Mouse (Mus musculus) ES-Bruce4 (cell line): ENCODE results near the gene Ipo7. TPM values are rescaled to one million over a fixed set of nuclear protein-coding genes. Genes with fewer than 3 reads are reported as not detected.
A peak's percentile ranks its signal among the peaks of the same experiment; 100 is the strongest.

Source experiments
- H3K27ac ChIP-seq: 2 replicates; pipeline ENCODE4 v1.5.1; 2012; ENCODE audit warnings: low read length, inconsistent platforms; ENCODE audit not compliant: insufficient read depth
- H3K27me3 ChIP-seq: 2 replicates; pipeline ENCODE4 v1.6.1; 2012; ENCODE audit warnings: mild to moderate bottlenecking, low read length, inconsistent platforms; ENCODE audit not compliant: control insufficient read depth, poor library complexity, insufficient read depth, severe bottlenecking
- H3K36me3 ChIP-seq: 2 replicates; pipeline ENCODE4 v1.6.1; 2012; ENCODE audit warnings: inconsistent platforms, mild to moderate bottlenecking, low read length, moderate library complexity; ENCODE audit not compliant: control insufficient read depth, poor library complexity, insufficient read depth, severe bottlenecking
- H3K4me1 ChIP-seq: one replicate; pipeline ENCODE4 v1.8.1; 2011; ENCODE audit warnings: low read length; ENCODE audit not compliant: control insufficient read depth, insufficient read depth
- H3K4me3 ChIP-seq: 2 replicates; pipeline ENCODE4 v1.5.1; 2011; ENCODE audit warnings: low read depth, mild to moderate bottlenecking, low read length
- H3K9ac ChIP-seq: 2 replicates; pipeline ENCODE4 v1.6.1; 2012; ENCODE audit warnings: low read depth, mild to moderate bottlenecking, inconsistent platforms; ENCODE audit not compliant: poor library complexity, severe bottlenecking
- H3K9me3 ChIP-seq: replicated peaks from 2 replicates; pipeline ENCODE4 v1.6.1; 2012; ENCODE audit warnings: mild to moderate bottlenecking, low read length, inconsistent platforms; ENCODE audit not compliant: control insufficient read depth, poor library complexity, insufficient read depth, severe bottlenecking
- CTCF ChIP-seq: IDR thresholded peaks from one replicate; pipeline ENCODE4 v1.8.1; 2011; ENCODE audit warnings: low read depth, low read length
- EP300 ChIP-seq: IDR thresholded peaks from 2 replicates; pipeline ENCODE4 v1.6.1; 2011; ENCODE audit warnings: low read depth, low read length; ENCODE audit not compliant: insufficient read depth
- POLR2A ChIP-seq: IDR thresholded peaks from one replicate; pipeline ENCODE4 v1.8.1; 2011; ENCODE audit warnings: low read length; ENCODE audit not compliant: insufficient read depth
- polyA plus RNA-seq: library from polyadenylated mRNA; stranded (reverse); fragments of >200 nt; gene quantifications from 2 replicates; pipeline ENCODE4 v1.2.4, GENCODE M21; 2011; ENCODE audit warnings: low read depth; ENCODE audit not compliant: missing spikeins, insufficient read depth, insufficient read length

Ipo7 gene
- polyA plus RNA-seq, 1 experiment, result 281 TPM

DNA sequence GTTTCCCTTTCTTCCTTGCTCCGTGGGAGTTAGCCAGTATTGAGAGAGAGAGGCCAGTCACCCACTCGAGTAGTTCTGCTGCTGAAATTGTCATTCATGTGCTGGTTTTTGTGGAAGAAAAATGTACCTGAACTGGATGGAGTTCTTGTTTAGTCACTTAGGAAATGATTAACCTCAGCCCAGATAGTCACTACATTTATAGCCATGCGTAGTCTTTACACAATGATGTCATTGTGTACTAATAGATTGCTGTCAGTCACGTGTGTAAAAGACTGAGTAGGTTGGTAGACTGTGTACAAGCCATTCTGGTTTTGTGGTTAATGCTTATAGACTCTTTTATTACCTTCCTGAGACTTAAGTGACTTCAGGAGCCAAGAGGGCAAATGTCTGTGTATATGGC lies 69.8 kb downstream of the Ipo7 start:
- peaks cover 40% of the 10 kb centered on the region for H3K36me3 ChIP-seq
- no peaks in the 10 kb centered on the region for H3K4me1 ChIP-seq
- no peak overlapping the region for H3K4me3 ChIP-seq
- H3K9ac ChIP-seq, result no peak overlapping the region
- H3K9me3 ChIP-seq, result no peaks in the 10 kb centered on the region
- no peaks in the 10 kb centered on the region for H3K27me3 ChIP-seq
- TF ChIP-seq POLR2A, result no peak
- H3K27ac ChIP-seq, result no peak overlapping the region

DNA sequence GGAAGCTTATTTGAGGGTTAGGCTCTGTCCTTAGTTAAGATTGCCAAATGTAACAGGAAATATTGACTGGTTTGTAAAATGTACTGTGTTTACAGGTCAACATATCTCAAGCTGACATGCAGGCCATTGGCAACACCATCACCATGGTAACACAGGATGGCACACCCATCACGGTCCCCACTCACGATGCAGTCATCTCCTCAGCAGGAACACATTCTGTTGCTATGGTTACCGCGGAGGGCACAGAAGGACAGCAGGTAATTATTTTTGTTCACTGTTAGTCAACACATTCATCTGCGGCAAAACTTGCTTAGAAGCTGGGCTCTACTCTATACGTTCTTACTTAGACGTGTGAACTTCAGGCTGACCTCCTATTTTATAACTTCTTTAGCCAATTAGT lies 73.6 kb downstream of the Ipo7 start:
- Histone ChIP-seq H3K27ac (no peak overlapping the region), H3K4me1 (no peaks in the 10 kb centered on the region), H3K9ac (no peak overlapping the region), H3K27me3 (no peaks in the 10 kb centered on the region), H3K9me3 (no peaks in the 10 kb centered on the region), H3K4me3 (no peak overlapping the region), H3K36me3 (peaks cover 48% of the 10 kb centered on the region)
- no peak for TF ChIP-seq CTCF
- no peak for TF ChIP-seq POLR2A
- TF ChIP-seq EP300, result no peak

DNA sequence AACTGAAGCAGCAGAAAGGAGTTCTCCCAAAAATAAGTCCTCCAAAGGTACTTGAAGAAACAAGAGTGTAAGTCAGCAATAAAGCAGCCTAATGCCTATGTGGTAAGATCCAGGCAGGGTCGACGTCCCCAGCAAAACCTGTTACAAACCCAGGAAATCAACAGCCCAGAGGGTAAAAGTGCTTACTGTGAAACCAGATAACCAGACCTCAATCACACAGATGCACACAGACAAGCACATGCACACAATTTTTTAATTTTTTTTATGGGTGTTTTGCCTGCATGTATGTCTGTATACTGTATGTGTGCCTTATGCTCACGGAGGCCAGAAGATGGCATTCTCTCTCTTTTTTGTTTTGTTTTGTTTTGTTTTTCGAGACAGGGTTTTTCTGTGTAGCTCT lies 78.3 kb downstream of the Ipo7 start:
- peaks cover 32% of the 10 kb centered on the region for H3K36me3 ChIP-seq
- H3K9ac ChIP-seq, result no peak overlapping the region
- peaks cover 2% of the 10 kb centered on the region for H3K4me1 ChIP-seq
- no peak overlapping the region for H3K27ac ChIP-seq
- no peaks in the 10 kb centered on the region for H3K27me3 ChIP-seq
- H3K4me3 ChIP-seq, result no peak overlapping the region
- no peak for TF ChIP-seq CTCF
- no peak for TF ChIP-seq EP300
- no peak for TF ChIP-seq POLR2A
- no peaks in the 10 kb centered on the region for H3K9me3 ChIP-seq

DNA sequence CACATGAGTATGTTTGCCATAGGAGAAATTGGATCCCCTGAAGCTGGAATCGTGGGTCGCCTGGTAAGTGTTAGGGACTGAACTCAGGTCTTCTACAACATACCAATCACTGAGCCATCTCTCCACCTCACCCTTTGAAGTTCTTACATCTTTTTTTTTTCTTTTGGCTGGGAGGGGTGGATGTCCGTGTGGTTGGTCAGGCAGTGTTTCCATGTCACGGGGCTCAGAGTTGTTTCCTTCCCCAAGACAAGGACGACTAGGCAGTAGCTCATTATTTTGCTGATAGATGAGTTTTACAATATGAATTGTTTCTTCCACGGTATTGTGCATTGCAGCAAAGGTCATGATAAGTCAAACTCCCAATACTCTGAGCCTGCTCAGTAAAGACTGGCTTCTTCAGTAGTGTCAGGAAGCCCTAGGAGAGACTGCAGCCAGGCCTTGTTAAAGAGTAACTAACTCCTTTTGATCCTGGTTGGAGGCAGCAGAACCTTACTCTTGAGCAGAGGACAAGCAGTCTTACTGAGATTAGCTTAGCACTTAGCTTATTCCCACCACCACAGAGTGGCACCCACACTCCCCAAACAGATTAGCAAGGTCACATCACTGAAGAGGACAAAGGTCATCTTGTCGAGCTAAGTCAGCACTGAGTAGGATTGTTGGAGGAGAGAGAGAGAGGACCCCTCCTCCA lies 79.2 kb downstream of the Ipo7 start:
- no peak for TF ChIP-seq POLR2A
- TF ChIP-seq CTCF, result no peak
- TF ChIP-seq EP300, result 0 out of 2 replicates have a peak, but pooled peaks have one; percentile 36
- no peak overlapping the region for H3K9ac ChIP-seq
- H3K4me3 ChIP-seq, result no peak overlapping the region
- peaks cover 32% of the 10 kb centered on the region for H3K36me3 ChIP-seq
- H3K9me3 ChIP-seq, result no peaks in the 10 kb centered on the region
- no peak overlapping the region for H3K27ac ChIP-seq
- no peaks in the 10 kb centered on the region for H3K27me3 ChIP-seq
- H3K4me1 ChIP-seq, result peaks cover 2% of the 10 kb centered on the region

DNA sequence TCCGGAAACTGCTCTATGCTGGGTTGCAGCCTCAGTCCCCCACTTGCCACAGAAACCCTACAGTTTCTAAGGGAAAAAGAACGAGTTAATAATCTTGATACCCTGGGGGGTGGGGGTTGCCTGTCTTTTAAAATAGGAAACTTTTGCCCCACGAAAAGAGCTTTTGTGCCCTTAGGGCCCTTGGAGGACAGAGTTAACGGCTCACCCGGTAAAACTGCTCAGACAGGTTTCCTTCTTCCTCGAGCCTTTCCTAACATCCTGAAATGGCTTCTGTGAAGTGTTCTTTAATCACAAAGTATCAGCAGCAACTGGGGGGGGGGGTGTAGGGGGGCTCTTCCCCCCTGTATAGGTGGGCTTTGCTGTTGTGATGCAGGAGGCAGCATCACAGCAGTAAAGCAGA lies 82.8 kb downstream of the Ipo7 start:
- Histone ChIP-seq H3K36me3 (0 out of 2 replicates have a peak, but pooled peaks cover 2% of the 10 kb centered on the region), H3K9me3 (no peaks in the 10 kb centered on the region), H3K27me3 (no peaks in the 10 kb centered on the region), H3K4me1 (peaks cover 3% of the 10 kb centered on the region), H3K9ac (0 out of 2 replicates have a peak overlapping the region, but pooled peaks have one; percentile 26), H3K4me3 (0 out of 2 replicates have a peak overlapping the region, but pooled peaks have one; percentile 12), H3K27ac (peak overlapping the region; percentile 63; the same call in 1 of the 2 replicates)
- TF ChIP-seq EP300, result no peak
- no peak for TF ChIP-seq POLR2A
- TF ChIP-seq CTCF, result no peak

DNA sequence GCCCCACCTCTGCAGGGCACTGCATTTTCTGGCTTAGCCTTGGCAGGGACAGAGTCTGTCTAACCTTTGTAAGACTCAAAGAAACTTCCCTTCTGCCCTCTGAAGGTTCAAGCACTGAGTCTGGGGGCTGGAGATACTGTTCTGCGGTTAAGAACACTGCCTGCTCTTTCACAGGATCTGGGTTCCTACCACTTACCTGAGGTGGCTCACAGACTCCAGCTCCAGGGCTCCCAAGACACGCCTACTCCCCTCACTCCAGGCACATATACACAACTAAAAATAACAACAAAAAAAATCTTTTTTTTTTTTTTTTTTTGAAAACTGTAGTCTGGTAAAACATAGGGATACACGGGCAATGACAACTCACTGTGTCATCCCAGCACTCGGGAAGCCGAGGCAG lies 83.2 kb downstream of the Ipo7 start:
- Histone ChIP-seq H3K36me3 (0 out of 2 replicates have a peak, but pooled peaks cover under 1% of the 10 kb centered on the region), H3K4me1 (peaks cover 3% of the 10 kb centered on the region), H3K9ac (0 out of 2 replicates have a peak overlapping the region, but pooled peaks have one; percentile 26), H3K9me3 (no peaks in the 10 kb centered on the region), H3K27ac (0 out of 2 replicates have a peak overlapping the region, but pooled peaks have one; percentile 4), H3K4me3 (0 out of 2 replicates have a peak overlapping the region, but pooled peaks have one; percentile 0), H3K27me3 (no peaks in the 10 kb centered on the region)
- TF ChIP-seq CTCF (no peak), POLR2A (no peak), EP300 (no peak)
